Mouse (Mus musculus) myocyte (in vitro differentiated cells): Measurements from ENCODE around the gene Plxna4.

Source experiments
- E2F4 ChIP-seq: IDR thresholded peaks from one replicate; pipeline ENCODE4 v1.6.1; 2011; ENCODE audit warnings: mild to moderate bottlenecking, control low read depth, moderate library complexity; ENCODE audit not compliant: insufficient read depth
- MAX ChIP-seq: IDR thresholded peaks from one replicate; pipeline ENCODE4 v1.6.1; 2011; ENCODE audit warnings: low read depth, mild to moderate bottlenecking, control low read depth
- MYOD1 ChIP-seq, 3 experiments: IDR thresholded peaks; one replicate each; pipeline ENCODE4 v1.6.1; 2011; ENCODE audit warnings: control low read depth in 2 of 3, low read depth in 2 of 3, mild to moderate bottlenecking in 2 of 3, moderate library complexity in 1 of 3; ENCODE audit not compliant: insufficient read length in 2 of 3, control insufficient read depth in 1 of 3
- MYOG ChIP-seq, 3 experiments: IDR thresholded peaks; one replicate each; pipeline ENCODE4 v1.6.1; 2011; ENCODE audit warnings: control low read depth in 2 of 3, low read depth in 2 of 3, mild to moderate bottlenecking in 2 of 3; ENCODE audit not compliant: insufficient read length in 2 of 3, control insufficient read depth in 1 of 3, insufficient read depth in 1 of 3
- POLR2A ChIP-seq: IDR thresholded peaks from one replicate; pipeline ENCODE4 v1.6.1; 2011; ENCODE audit warnings: low read depth, mild to moderate bottlenecking, control low read depth, moderate library complexity; ENCODE audit not compliant: insufficient read length
- POLR2AphosphoS2 ChIP-seq: IDR thresholded peaks from one replicate; pipeline ENCODE4 v1.6.1; 2011; ENCODE audit warnings: low read depth, control low read depth; ENCODE audit not compliant: insufficient read length
- USF1 ChIP-seq: IDR thresholded peaks from one replicate; pipeline ENCODE4 v1.6.1; 2011; ENCODE audit warnings: low read depth, mild to moderate bottlenecking, control low read depth, moderate library complexity

DNA sequence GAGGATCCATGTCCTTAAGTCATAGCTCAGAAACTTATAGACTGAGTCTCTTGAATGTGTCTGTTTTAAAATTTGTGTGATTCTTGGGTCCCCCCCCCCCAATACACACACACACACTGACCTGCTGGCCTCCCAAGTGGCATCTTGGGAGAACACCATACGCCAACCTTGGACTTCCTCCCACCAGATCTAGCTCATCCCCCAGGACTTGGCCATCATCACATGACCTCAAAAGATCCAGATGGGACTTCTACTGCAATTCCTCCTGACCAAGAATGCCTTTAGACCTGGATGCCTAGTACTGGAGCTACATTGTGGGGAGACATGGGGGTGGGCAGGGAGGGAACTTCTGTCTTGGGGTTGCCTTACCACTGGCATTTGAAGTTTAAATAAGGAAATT lies 77.5 kb downstream of the Plxna4 start:
- no peak for TF ChIP-seq USF1
- no peak for TF ChIP-seq MAX
- TF ChIP-seq POLR2A = no peak
- TF ChIP-seq E2F4 = no peak
- TF ChIP-seq POLR2AphosphoS2 = no peak
- TF ChIP-seq MYOG (IDR thresholded peaks at IDR 0.05; ENCODE audit: control insufficient read depth in 1 of 3, insufficient read depth in 1 of 3, insufficient read length in 2 of 3, low read depth in 2 of 3) = no peak
- TF ChIP-seq MYOD1 (IDR thresholded peaks at IDR 0.05; ENCODE audit: control insufficient read depth in 1 of 3, insufficient read length in 2 of 3, low read depth in 2 of 3) = no peak
